Mouse (Mus musculus): ENCODE measurements at regions not wholly inside any gene's neighbourhood (a gene's known extent, or its start where the extent isn't known, plus 50 kb on each side); places are given as distances from the start of the nearest gene placed in this dataset.

DNA sequence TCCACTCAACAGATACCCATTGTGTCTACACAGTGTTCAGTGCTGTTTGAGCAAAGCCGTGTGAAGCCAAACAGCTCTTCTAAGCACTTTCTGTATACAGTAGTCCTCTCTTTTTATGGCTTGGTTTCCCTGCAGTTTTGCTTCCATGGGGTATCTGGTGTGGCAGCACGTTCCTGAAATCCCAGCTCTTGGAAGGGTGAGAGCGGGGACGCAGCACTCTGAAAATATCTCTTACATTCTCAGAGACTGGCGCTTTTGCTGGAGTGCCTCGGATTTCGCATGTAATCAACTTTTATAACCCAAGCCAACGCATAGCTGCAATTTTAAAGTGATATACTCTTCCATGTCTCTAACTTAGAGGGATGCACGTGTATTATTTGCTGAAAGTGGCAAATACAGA is 64.0 kb upstream of the Zc3h12a start:
- 66% methylated on average over 9 of the region's 9 CpGs for WGBS
- TF ChIP-seq POLR2A (IDR thresholded peaks at IDR 0.05; ENCODE audit: insufficient read depth, low read depth, low read length): no peak
- TF ChIP-seq CTCF (IDR thresholded peaks at IDR 0.05; ENCODE audit: insufficient read depth, low read depth, low read length): no peak
- Histone ChIP-seq H3K27ac (ENCODE audit: insufficient read depth, low read depth, low read length) (no peak overlapping the region), H3K4me3 (ENCODE audit: insufficient read depth, low read depth, low read length) (no peak overlapping the region), H3K4me1 (ENCODE audit: control insufficient read depth, insufficient read depth, low read length) (peaks cover 28% of the 10 kb centered on the region)

- peaks cover 24% of the 10 kb centered on the region for H3K4me1 ChIP-seq (ENCODE audit: control insufficient read depth, insufficient read depth, low read length)
- H3K27ac ChIP-seq (ENCODE audit: insufficient read depth, low read depth, low read length): no peak overlapping the region
- WGBS: 27% methylated on average over 11 of the region's 11 CpGs
- no peak for TF ChIP-seq POLR2A (IDR thresholded peaks at IDR 0.05; ENCODE audit: insufficient read depth, low read depth, low read length)
- TF ChIP-seq CTCF (IDR thresholded peaks at IDR 0.05; ENCODE audit: insufficient read depth, low read depth, low read length): no peak
- no peak overlapping the region for H3K4me3 ChIP-seq (ENCODE audit: insufficient read depth, low read depth, low read length)
Measured at GRCm38 (mm10) chr4:125191010-125191409, 63.4 kb upstream of the Zc3h12a start.

DNA sequence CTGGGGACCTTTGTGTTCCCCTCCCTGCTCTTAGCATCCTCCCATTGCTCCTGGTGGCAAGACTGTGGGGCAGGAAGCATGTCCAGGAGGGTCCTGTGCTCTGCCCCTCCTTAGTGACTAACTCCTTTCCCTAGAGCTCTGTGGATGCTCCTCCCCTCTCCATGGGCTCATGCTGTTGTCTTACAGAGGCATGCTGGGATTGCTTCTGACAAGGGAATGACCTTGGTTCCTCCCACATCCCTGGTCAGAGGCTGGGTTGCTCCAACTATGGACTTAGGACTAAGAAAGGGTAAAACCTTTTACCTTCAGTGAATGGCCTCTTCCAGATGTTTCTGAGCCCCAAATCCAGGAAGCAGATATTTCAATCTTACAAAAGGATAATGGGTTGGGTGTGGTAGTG is 62.3 kb upstream of the Zc3h12a start:
- Histone ChIP-seq H3K4me3 (ENCODE audit: insufficient read depth, low read depth, low read length) (no peak overlapping the region), H3K27ac (ENCODE audit: insufficient read depth, low read depth, low read length) (no peak overlapping the region), H3K4me1 (ENCODE audit: control insufficient read depth, insufficient read depth, low read length) (peaks cover 14% of the 10 kb centered on the region)
- TF ChIP-seq POLR2A (IDR thresholded peaks at IDR 0.05; ENCODE audit: insufficient read depth, low read depth, low read length): no peak
- no peak for TF ChIP-seq CTCF (IDR thresholded peaks at IDR 0.05; ENCODE audit: insufficient read depth, low read depth, low read length)

GRCm38 (mm10) chr4:125186246-125186645 is 58.6 kb upstream of the Zc3h12a start:
- TF ChIP-seq CTCF (IDR thresholded peaks at IDR 0.05; ENCODE audit: insufficient read depth, low read depth, low read length): no peak
- TF ChIP-seq POLR2A (IDR thresholded peaks at IDR 0.05; ENCODE audit: insufficient read depth, low read depth, low read length): no peak
- no peak overlapping the region for H3K27ac ChIP-seq (ENCODE audit: insufficient read depth, low read depth, low read length)
- H3K4me3 ChIP-seq (ENCODE audit: insufficient read depth, low read depth, low read length): no peak overlapping the region
- H3K4me1 ChIP-seq (ENCODE audit: control insufficient read depth, insufficient read depth, low read length): peaks cover 5% of the 10 kb centered on the region
- 83% methylated on average over 9 of the region's 9 CpGs for WGBS

- Histone ChIP-seq H3K4me1 (ENCODE audit: control insufficient read depth, insufficient read depth, low read length) (no peaks in the 10 kb centered on the region), H3K4me3 (ENCODE audit: insufficient read depth, low read depth, low read length) (no peak overlapping the region), H3K27ac (ENCODE audit: insufficient read depth, low read depth, low read length) (no peak overlapping the region)
- 85% methylated on average over 5 of the region's 5 CpGs for WGBS
- TF ChIP-seq POLR2A (IDR thresholded peaks at IDR 0.05; ENCODE audit: insufficient read depth, low read depth, low read length) (no peak), CTCF (IDR thresholded peaks at IDR 0.05; ENCODE audit: insufficient read depth, low read depth, low read length) (no peak)
Measured at GRCm38 (mm10) chr4:125185076-125185475, 57.4 kb upstream of the Zc3h12a start.

DNA sequence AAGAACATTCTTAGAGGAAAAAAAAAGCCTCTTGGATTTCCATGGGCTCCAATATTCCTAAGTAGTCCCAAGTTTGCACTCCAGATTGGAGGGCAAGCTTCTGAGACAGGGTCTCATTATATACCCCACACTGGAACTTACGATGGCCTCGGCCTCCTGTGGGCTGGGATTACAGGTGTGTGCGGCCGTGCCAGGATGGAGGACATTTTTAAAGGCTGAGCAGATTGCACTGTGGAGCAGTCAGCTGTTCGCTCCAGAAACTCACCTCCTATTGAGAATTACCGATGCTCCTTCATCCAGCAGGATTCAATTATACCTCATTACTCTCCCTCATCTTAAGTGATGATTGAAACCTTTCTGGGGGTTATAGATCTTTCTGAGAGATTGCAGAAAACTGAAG is 53.3 kb upstream of the Zc3h12a start:
- Histone ChIP-seq H3K4me1 (ENCODE audit: control insufficient read depth, insufficient read depth, low read length) (no peaks in the 10 kb centered on the region; the same call in 1 of the 2 replicates), H3K4me3 (ENCODE audit: insufficient read depth, low read depth, low read length) (no peak overlapping the region), H3K27ac (ENCODE audit: insufficient read depth, low read depth, low read length) (no peak overlapping the region)
- 93% methylated on average over 6 of the region's 6 CpGs for WGBS
- TF ChIP-seq POLR2A (IDR thresholded peaks at IDR 0.05; ENCODE audit: insufficient read depth, low read depth, low read length): no peak

DNA sequence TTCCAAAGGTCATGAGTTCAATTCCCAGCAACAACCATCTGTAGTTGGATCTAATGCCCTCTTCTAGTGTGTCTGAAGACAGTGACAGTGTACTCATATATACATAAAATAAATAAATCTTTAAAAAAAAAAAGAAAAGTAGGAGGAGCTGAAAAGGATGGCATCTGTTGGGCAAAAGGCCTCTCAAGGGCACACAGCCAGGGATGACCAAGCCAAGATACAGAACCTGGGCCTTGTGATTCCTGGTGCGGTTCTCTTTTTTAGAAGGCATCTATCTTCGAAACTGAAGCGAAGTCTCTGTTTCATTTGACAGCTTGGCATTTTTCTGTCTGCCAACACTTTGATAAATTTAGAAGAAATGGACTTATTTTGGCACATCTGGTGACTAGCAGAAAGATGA is 50.9 kb upstream of the Zc3h12a start:
- Histone ChIP-seq H3K4me1 (ENCODE audit: control insufficient read depth, insufficient read depth, low read length) (no peaks in the 10 kb centered on the region; the same call in none of the 2 replicates), H3K4me3 (ENCODE audit: insufficient read depth, low read depth, low read length) (no peak overlapping the region), H3K27ac (ENCODE audit: insufficient read depth, low read depth, low read length) (no peak overlapping the region)
- 97% methylated on average over 3 of the region's 3 CpGs for WGBS
- no peak for TF ChIP-seq POLR2A (IDR thresholded peaks at IDR 0.05; ENCODE audit: insufficient read depth, low read depth, low read length)
- no peak for TF ChIP-seq CTCF (IDR thresholded peaks at IDR 0.05; ENCODE audit: insufficient read depth, low read depth, low read length)

DNA sequence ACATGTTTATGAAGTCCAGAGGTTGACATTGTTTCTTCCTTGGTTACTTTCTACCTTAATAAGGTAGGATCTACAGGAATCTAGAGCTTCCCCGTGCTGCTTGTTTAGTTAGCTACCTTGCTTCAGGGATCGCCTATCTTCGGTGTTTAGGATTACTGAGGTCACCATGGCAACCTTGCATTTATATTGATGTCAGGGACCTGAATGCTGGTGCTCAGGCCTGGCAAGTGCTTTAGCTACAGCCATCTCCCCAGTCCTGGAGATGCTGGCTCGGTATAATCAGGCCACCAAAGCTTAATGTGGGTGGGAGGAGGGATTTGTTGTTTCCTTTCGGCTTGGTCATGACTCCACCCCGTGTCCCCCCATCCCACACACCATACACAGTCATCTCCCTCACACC is 50.0 kb upstream of the Zc3h12a start:
- Histone ChIP-seq H3K4me1 (ENCODE audit: control insufficient read depth, insufficient read depth, low read length) (no peaks in the 10 kb centered on the region; the same call in none of the 2 replicates), H3K4me3 (ENCODE audit: insufficient read depth, low read depth, low read length) (no peak overlapping the region), H3K27ac (ENCODE audit: insufficient read depth, low read depth, low read length) (no peak overlapping the region)
- no peak for TF ChIP-seq POLR2A (IDR thresholded peaks at IDR 0.05; ENCODE audit: insufficient read depth, low read depth, low read length)
- no peak for TF ChIP-seq CTCF (IDR thresholded peaks at IDR 0.05; ENCODE audit: insufficient read depth, low read depth, low read length)
- WGBS: 52% methylated on average over 6 of the region's 6 CpGs
